Comparison of ENCODE assay signal across 16 mouse cellular contexts in genomic region chr3:29731509-29731908, GRCm38 (mm10).
"Had no signal": no experiment of that assay in that cellular context is flagged by ENCODE, and none has a peak within 500 bp of the region (broad histone marks: within the 10 kb centered on the region; RNA-seq: fewer than 3 reads in every experiment).

No protein-coding gene starts in this region.

- DNase-seq: retina, postnatal 1 day; right cerebral cortex, adult 18-20 months; right cerebral cortex, postnatal 14 days; right cerebral cortex, postnatal 25 days; right cerebral cortex, postnatal 4 days; spleen, adult 18-20 months; thymus, adult 18-20 months; thymus, adult 2 months; thymus, postnatal 14 days; thymus, postnatal 25 days; thymus, postnatal 36 days; thymus, postnatal 4 days had no signal

- H3K4me1 ChIP-seq: neural tube, embryonic 13.5 days; neural tube, embryonic 15.5 days; stomach, embryonic 15.5 days had no signal

- H3K36me3 ChIP-seq: neural tube, embryonic 13.5 days; neural tube, embryonic 15.5 days; stomach, embryonic 15.5 days had no signal

- H3K4me2 ChIP-seq: neural tube, embryonic 13.5 days; neural tube, embryonic 15.5 days; stomach, embryonic 15.5 days had no signal

- H3K9me3 ChIP-seq: neural tube, embryonic 13.5 days; neural tube, embryonic 15.5 days; stomach, embryonic 15.5 days had no signal

- H3K9ac ChIP-seq: neural tube, embryonic 13.5 days; neural tube, embryonic 15.5 days; stomach, embryonic 15.5 days had no signal

- H3K4me3 ChIP-seq: neural tube, embryonic 13.5 days; neural tube, embryonic 15.5 days; stomach, embryonic 15.5 days had no signal

- H3K27ac ChIP-seq: neural tube, embryonic 13.5 days; neural tube, embryonic 15.5 days; stomach, embryonic 15.5 days; stomach, postnatal 0 days had no signal

- H3K27me3 ChIP-seq: neural tube, embryonic 13.5 days; neural tube, embryonic 15.5 days; stomach, embryonic 15.5 days had no signal
